Mouse (Mus musculus): ENCODE measurements around the gene Ube2t. TPM values are rescaled to one million over a fixed set of nuclear protein-coding genes. Genes with fewer than 3 reads are reported as not detected.

Gene Ube2t
- total and polyA plus RNA-seq, 2 experiments, result 0.43 to 1.1 TPM

DNA sequence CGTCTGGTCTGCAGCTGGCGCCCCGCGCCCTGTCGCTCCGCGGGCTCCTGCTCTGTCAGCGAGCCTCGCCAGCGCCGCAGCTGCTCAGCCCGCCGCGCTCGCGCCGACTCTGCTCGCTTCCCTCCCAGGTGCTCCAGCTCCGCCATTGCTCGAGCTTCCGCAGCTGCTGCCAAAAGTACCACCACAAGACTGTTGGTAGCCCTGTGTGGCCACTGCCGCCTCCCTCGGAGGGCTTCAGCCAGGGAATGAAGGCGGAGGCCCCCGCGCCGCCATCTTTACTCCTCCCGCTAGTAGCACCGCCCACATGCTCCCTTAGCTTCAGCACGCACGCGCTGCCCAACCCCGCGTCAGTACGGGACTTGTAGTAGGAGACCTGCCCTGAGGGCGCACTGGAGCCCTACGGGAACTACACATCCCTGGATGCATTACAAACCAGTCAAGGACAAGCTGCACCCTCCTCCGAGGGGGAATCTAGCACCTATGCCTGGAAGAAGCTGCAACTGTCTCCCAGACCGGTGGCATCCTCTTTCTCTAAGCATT, 6.7 kb upstream of the Ube2t start, which contains the start of gene Ppp1r12b:
TSS of gene Ppp1r12b (minus strand) at position 306 of the 540 bp plus-strand sequence.
- H3K4me1 ChIP-seq (ENCODE audit: control insufficient read depth, insufficient read depth, low read length), result peaks cover 3% of the 10 kb centered on the region; the same call in 1 of the 2 replicates
- H3K9ac ChIP-seq (ENCODE audit: low read depth, low read length), result peak within 1 kb of the TSS; percentile 93
- TF ChIP-seq POLR2A (IDR thresholded peaks at IDR 0.05; ENCODE audit: extremely low read depth, insufficient read depth, low read length) (peak; percentile 84), CTCF (IDR thresholded peaks at IDR 0.05; ENCODE audit: low read depth, low read length) (0 out of 2 replicates have a peak, but pooled peaks have one; percentile 15)
- under 1% methylated on average over 39 of the region's 39 CpGs for WGBS
- H3K79me2 ChIP-seq (ENCODE audit: control insufficient read depth, insufficient read depth, low read length), result peaks cover 12% of the 10 kb centered on the region; the same call in 1 of the 2 replicates
- DNase-seq (ENCODE audit: extremely low read depth, low read depth, low spot score), result peak; percentile 94
- H3K36me3 ChIP-seq (ENCODE audit: control insufficient read depth, insufficient read depth, low read length), result no peaks in the 10 kb centered on the region
- H3K27ac ChIP-seq (replicated peaks; ENCODE audit: insufficient read depth, low read depth, low read length), result peak within 1 kb of the TSS; percentile 43
- no peaks in the 10 kb centered on the region for H3K27me3 ChIP-seq (ENCODE audit: control insufficient read depth, insufficient read depth, low read length)
- H3K4me3 ChIP-seq (ENCODE audit: insufficient read depth, low read depth, low read length), result peak within 1 kb of the TSS; percentile 91

DNA sequence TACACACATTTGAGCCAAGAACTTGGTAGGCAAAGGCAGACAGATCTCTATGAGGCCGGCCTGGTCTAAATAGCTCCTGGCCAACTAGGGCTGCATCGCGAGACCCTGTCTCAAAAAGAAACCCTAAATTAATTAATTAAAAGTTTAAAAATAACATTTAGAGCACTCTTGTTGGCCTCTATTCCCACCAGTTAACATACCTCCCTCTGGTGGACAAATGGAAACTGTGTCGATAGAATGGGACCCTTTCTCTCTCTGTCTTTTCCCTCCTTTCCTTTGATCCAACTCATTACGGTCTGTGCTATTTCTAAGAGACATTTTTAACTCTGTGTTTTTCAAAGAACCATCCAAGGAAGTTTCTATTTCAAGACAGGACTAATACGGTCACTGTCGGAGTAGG, 1.7 kb upstream of the Ube2t start:
- TF ChIP-seq POLR2A (IDR thresholded peaks at IDR 0.05; ENCODE audit: extremely low read depth, insufficient read depth, low read length) (no peak), CTCF (IDR thresholded peaks at IDR 0.05; ENCODE audit: low read depth, low read length) (no peak)
- no peak overlapping the region for H3K9ac ChIP-seq (ENCODE audit: low read depth, low read length)
- H3K27ac ChIP-seq (replicated peaks; ENCODE audit: insufficient read depth, low read depth, low read length), result no peak overlapping the region
- DNase-seq (ENCODE audit: extremely low read depth, low read depth, low spot score), result no peak
- H3K4me1 ChIP-seq (ENCODE audit: control insufficient read depth, insufficient read depth, low read length), result peaks cover 3% of the 10 kb centered on the region; the same call in 1 of the 2 replicates
- no peaks in the 10 kb centered on the region for H3K79me2 ChIP-seq (ENCODE audit: control insufficient read depth, insufficient read depth, low read length)
- H3K4me3 ChIP-seq (ENCODE audit: insufficient read depth, low read depth, low read length), result no peak overlapping the region
- WGBS, result 69% methylated on average over 7 of the region's 7 CpGs
- H3K27me3 ChIP-seq (ENCODE audit: control insufficient read depth, insufficient read depth, low read length), result no peaks in the 10 kb centered on the region
- no peaks in the 10 kb centered on the region for H3K36me3 ChIP-seq (ENCODE audit: control insufficient read depth, insufficient read depth, low read length)

DNA sequence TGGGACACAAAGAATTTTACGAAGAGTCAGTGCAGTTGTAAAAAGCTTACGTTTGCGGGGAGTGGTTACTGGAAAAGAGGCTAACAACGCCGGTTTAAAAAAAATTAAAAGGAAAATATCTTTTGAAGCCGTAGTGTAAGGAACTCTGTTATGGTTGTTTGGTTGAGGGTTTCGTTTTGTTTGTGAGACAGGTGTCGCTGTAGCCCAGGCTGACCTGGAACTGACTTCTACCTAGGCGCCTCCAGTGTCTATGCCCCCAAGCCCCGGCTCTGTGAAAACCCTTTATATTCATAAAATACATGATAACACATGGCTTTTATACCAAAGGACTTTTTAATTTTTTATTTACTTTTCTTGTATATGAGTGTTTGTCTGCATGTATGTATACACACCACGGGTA, 456 bp downstream of the Ube2t start:
- Histone ChIP-seq H3K9ac (ENCODE audit: low read depth, low read length) (no peak overlapping the region; the same call in 1 of the 2 replicates), H3K27me3 (ENCODE audit: control insufficient read depth, insufficient read depth, low read length) (no peaks in the 10 kb centered on the region), H3K4me3 (ENCODE audit: insufficient read depth, low read depth, low read length) (peak overlapping the region; percentile 89), H3K4me1 (ENCODE audit: control insufficient read depth, insufficient read depth, low read length) (peaks cover 3% of the 10 kb centered on the region; the same call in 1 of the 2 replicates), H3K36me3 (ENCODE audit: control insufficient read depth, insufficient read depth, low read length) (no peaks in the 10 kb centered on the region), H3K79me2 (ENCODE audit: control insufficient read depth, insufficient read depth, low read length) (no peaks in the 10 kb centered on the region), H3K27ac (replicated peaks; ENCODE audit: insufficient read depth, low read depth, low read length) (no peak overlapping the region)
- TF ChIP-seq CTCF (IDR thresholded peaks at IDR 0.05; ENCODE audit: low read depth, low read length) (peak; percentile 35), POLR2A (IDR thresholded peaks at IDR 0.05; ENCODE audit: extremely low read depth, insufficient read depth, low read length) (no peak)
- under 1% methylated on average over 11 of the region's 11 CpGs for WGBS
- peak; percentile 50 for DNase-seq (ENCODE audit: extremely low read depth, low read depth, low spot score)

DNA sequence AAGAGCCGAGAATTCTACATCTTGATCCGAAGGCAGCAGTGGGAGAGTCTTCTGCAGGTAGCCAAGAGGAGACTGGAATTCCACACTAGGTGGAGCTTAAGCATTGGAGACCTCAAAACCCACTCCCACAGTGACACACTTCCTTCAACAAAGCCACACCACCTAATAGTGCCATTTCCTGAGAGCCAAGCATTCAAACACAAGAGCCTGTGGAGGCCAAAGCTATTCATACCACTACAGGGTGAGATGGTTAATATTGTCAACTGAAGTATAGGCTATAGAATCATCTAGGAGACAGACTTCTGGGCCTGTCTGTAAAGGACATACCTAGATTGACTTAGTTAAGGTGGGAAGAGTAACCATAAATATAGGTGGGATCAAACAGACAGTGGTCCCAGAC, 3.1 kb downstream of the Ube2t start:
- DNase-seq (ENCODE audit: extremely low read depth, low read depth, low spot score), result no peak
- Histone ChIP-seq H3K36me3 (ENCODE audit: control insufficient read depth, insufficient read depth, low read length) (no peaks in the 10 kb centered on the region), H3K27ac (replicated peaks; ENCODE audit: insufficient read depth, low read depth, low read length) (no peak overlapping the region), H3K27me3 (ENCODE audit: control insufficient read depth, insufficient read depth, low read length) (no peaks in the 10 kb centered on the region), H3K4me3 (ENCODE audit: insufficient read depth, low read depth, low read length) (no peak overlapping the region), H3K4me1 (ENCODE audit: control insufficient read depth, insufficient read depth, low read length) (peaks cover 3% of the 10 kb centered on the region; the same call in 1 of the 2 replicates), H3K79me2 (ENCODE audit: control insufficient read depth, insufficient read depth, low read length) (no peaks in the 10 kb centered on the region), H3K9ac (ENCODE audit: low read depth, low read length) (no peak overlapping the region)
- WGBS, result 97% methylated on average over 2 of the region's 2 CpGs
- TF ChIP-seq CTCF (IDR thresholded peaks at IDR 0.05; ENCODE audit: low read depth, low read length) (no peak), POLR2A (IDR thresholded peaks at IDR 0.05; ENCODE audit: extremely low read depth, insufficient read depth, low read length) (no peak)

DNA sequence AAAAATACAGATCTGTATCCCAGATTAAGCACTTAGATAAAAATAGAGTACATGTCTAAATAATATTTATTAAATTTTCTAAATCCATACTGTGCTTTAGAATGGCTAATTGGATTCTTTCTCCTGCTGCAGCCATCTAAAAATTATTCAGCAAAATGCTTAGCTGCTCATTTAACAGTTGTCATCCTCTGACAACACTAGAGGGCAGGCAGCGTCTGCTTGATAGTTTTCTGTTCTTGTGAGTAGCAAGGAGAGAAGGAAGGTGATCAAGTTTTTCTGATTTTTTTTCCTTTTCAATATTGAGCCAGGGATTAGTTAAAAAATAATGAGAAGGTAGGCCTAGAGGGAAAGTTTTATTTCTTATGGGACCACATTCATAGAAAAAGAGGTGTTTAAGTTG, 10.6 kb downstream of the Ube2t start:
- TF ChIP-seq POLR2A (IDR thresholded peaks at IDR 0.05; ENCODE audit: extremely low read depth, insufficient read depth, low read length) (no peak), CTCF (IDR thresholded peaks at IDR 0.05; ENCODE audit: low read depth, low read length) (no peak)
- Histone ChIP-seq H3K4me1 (ENCODE audit: control insufficient read depth, insufficient read depth, low read length) (no peaks in the 10 kb centered on the region), H3K4me3 (ENCODE audit: insufficient read depth, low read depth, low read length) (no peak overlapping the region), H3K27me3 (ENCODE audit: control insufficient read depth, insufficient read depth, low read length) (no peaks in the 10 kb centered on the region), H3K36me3 (ENCODE audit: control insufficient read depth, insufficient read depth, low read length) (no peaks in the 10 kb centered on the region), H3K79me2 (ENCODE audit: control insufficient read depth, insufficient read depth, low read length) (no peaks in the 10 kb centered on the region), H3K9ac (ENCODE audit: low read depth, low read length) (no peak overlapping the region), H3K27ac (replicated peaks; ENCODE audit: insufficient read depth, low read depth, low read length) (no peak overlapping the region)
- WGBS, result 93% methylated on average over 1 of the region's 1 CpGs
- no peak for DNase-seq (ENCODE audit: extremely low read depth, low read depth, low spot score)

All from liver, adult 2 months (tissue).